8 mouse cellular contexts compared by ENCODE assay signal in genomic region chr12:21286243-21286622, GRCm38 (mm10). TPM values are rescaled to one million over a fixed set of nuclear protein-coding genes. Genes with fewer than 3 reads are reported as not detected.
DNase-seq lines count a peak whose midpoint lies in the region; ATAC-seq lines count a peak whose summit lies in the region.

TSS of gene Itgb1bp1 (minus strand) at chr12:21286284.

- peaks cover 35% of the 10 kb centered on the region for H3K4me1 ChIP-seq in hindbrain, embryonic 13.5 days (replicated peaks)

- H3K36me3 ChIP-seq in hindbrain, embryonic 13.5 days: peaks cover 13% of the 10 kb centered on the region

- peak; percentile 96 for DNase-seq in WW6 (ENCODE audit: low read depth, low spot score)
- peak; percentile 99 for DNase-seq in cerebellum, postnatal 25 days
- peak; percentile 96 to 99 for DNase-seq in frontal cortex, postnatal 25 days (ENCODE audit: low spot score in 2 of 2)
- DNase-seq in layer of hippocampus, postnatal 14 days (ENCODE audit: low spot score in 2 of 2): peak; percentile 99
- peak; percentile 99 for DNase-seq in lung, postnatal 10 days
- DNase-seq in retina, adult 2 months (ENCODE audit: low read depth, low spot score): peak; percentile 97
- DNase-seq in thymus, postnatal 36 days: peak; percentile 98

- H3K27ac ChIP-seq in hindbrain, embryonic 13.5 days: peak within 1 kb of the TSS; percentile 94

- H3K4me2 ChIP-seq in hindbrain, embryonic 13.5 days: peak within 1 kb of the TSS; percentile 83

- WGBS in hindbrain, embryonic 13.5 days: under 1% methylated on average over 28 of the region's 28 CpGs

- H3K9me3 ChIP-seq in hindbrain, embryonic 13.5 days: no peaks in the 10 kb centered on the region

- no peaks in the 10 kb centered on the region for H3K27me3 ChIP-seq in hindbrain, embryonic 13.5 days

- peak within 1 kb of the TSS; percentile 65 for H3K4me3 ChIP-seq in hindbrain, embryonic 13.5 days

- peak; percentile 94 for ATAC-seq in hindbrain, embryonic 13.5 days (ENCODE audit: low FRiP score)

- peak within 1 kb of the TSS; percentile 90 for H3K9ac ChIP-seq in hindbrain, embryonic 13.5 days

RNA-seq across cellular contexts. Expression of gene Itgb1bp1, which starts in this region (rescaled TPM):
- 38.4 TPM in 2 replicates for polyA plus RNA-seq in hindbrain, embryonic 13.5 days (2015; fragmentation: Nextera tagmentation; extraction: Ambion mirVana)
- total RNA-seq in layer of hippocampus, postnatal 14 days (2021): 10 to 100 TPM; 38.9 to 39.7 TPM

Comparison
In these comparisons a context has a peak if more than half of its experiments do, and no peak if none do; other contexts are left out.
1. Peak in every context shown above with its lines: DNase-seq, ATAC-seq, H3K4me3 ChIP-seq and H3K27ac ChIP-seq.